Mouse (Mus musculus): ENCODE measurements around the gene Cd200r1.

Cd200r1 gene

DNA sequence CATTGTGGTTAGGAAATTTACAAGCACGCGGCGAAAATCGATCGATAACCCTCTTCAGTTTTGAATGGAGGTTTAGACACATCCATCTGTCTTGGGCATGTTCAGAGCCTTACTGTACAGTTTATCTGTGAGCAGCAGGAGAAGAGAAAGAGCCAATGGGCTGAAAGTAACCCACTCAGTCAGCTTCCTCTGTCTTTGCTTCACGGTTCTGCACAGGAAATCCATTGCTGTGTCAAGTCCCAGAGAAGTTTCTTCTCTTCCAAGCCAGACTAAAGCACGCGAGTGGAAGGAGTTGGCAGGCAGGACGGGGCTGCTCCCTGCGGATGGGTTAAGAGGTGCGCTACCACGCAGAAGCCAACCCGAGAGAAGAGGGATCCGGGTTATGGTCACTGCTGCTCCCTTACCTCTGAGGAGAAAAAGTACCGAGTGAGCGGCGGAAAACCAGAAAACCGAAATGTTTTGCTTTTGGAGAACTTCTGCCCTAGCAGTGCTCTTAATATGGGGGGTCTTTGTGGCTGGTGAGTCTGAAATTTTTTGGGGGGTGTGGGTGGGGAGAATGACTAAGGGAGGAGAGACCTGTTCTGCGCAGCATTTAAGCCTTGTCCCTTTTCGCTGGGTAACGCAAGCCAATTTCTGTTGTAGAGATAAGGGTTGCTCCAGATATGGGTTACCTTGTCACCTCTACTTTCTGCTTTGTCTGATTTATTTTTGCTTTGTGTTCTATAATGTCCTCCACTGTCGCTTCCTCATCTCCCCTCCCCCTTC, at the start of gene Cd200r1:
TSS of gene Cd200r1 (plus strand) at position 182 of the 765 bp plus-strand sequence.
- DNase-seq (ENCODE audit: low read depth, low spot score), result no peak

DNA sequence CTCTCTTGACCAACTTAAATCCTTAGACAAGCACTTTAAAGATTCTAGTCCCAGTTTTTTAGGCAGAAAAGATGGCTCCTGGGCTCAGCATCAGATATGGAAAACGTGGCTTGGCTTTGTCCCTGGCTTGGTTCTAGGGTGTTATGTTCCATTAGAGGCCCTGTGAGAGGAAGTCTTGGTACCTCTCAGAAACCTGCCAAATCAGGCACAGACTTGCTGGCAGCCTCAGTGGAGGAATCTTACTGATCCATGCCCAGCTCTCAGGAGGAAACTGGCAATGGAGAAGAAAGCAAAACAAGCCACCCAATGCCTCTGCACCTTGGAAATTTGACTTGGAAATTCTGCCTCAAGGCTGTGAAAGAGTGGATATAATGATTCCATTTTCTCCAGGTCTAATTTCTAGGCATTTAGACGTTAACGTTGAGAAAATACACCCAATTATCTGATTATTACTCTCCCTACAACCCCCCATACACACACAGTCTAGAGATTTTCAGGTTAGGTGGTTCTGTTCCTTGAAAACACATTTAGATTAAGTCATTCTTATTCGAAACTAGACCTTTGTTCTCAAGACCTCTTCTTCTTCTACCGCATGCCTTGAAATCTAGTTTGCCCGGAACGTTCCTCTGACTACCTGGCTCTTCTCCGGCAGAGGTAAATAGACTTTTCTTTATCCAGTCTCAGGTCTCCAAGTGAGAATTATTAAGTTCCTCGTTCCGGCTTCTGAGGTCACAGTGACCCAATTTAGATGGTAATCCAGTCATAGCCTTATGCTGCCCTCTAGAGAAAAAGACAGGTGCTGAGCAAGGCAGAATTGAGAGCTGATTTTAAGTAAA, 49.0 kb upstream of the Cd200r1 start:
- DNase-seq (ENCODE audit: low read depth, low spot score), result peak; percentile 53

DNA sequence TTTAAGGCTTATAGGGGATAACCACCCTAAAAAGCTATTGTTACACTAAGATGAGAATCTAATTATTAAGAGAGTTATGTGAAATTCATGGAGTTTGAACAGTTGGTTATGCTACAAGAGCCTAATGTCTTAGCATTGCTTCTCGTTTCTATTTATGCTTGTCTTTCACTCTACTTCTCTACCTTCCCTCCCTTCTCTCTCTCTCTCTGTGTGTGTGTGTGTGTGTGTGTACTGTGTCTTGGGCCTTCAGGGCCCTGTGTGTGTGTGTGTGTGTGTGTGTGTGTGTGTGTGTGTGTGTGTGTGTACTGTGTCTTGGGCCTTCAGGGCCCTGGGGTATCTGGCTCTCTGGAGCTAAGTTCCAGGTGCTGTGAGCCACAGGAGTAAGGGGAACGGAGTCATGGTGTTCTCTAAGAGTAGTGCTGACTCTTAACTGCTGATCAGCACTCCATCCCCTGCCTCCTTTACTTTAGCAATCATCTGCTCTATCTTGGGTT, 48.3 kb upstream of the Cd200r1 start:
- no peak for DNase-seq (ENCODE audit: low read depth, low spot score)

DNA sequence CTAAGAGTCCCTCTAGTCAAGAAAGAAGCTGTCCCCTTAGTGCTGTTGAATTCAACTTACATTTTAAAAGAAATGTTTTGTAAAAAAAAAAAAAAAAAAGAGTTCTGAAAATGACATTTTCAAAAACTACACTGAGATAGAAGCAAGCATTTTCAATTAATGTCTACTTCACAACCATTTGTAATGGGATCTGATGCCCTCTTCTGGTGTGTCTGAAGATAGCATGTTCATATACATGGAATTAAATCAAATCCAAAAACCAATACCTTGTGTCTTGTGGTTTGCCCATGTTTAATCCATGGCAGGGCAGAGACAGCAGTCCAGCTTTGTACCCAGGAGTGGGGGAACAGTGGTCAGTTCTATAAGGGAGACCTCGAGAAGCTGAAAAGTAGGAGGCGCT, 47.7 kb upstream of the Cd200r1 start:
- no peak for DNase-seq (ENCODE audit: low read depth, low spot score)

DNA sequence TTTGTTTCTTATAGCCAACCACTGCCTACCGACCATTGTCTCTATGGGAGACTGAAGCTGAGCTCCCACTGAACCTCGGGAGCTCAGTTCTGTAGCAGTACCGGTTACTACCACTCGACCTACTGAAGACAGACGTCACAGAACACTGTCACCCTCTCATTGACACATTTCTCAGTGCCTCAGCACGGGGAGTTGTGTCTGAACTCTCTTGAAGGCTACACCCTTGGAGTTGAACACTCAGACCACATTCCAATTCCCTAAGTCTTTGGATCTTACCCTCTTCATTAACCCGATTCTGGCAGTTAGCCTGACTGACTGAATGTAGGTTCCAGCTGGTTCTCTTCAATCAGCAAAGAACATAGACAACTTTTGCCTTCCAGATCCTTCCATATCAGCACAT, 46.2 kb upstream of the Cd200r1 start:
- peak; percentile 23 for DNase-seq (ENCODE audit: low read depth, low spot score)

DNA sequence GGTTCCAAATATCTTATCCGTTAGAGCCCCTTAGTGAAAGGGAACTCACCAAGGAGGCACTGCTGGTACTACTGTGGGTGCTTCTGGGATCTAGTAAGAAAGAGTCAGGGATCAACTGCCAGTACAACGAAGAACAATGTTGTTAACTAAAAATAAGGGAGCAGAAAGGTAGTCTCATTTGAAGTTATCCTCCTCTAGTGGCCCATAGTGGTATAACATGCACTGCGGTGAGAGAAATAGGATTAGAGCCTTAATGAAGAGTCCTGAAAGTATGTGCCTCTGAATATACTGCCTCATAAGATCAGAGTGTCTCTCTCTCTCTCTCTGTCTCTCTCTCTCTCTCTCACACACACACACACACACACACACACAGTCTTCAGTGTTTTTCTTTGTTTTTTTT, 45.0 kb upstream of the Cd200r1 start:
- peak; percentile 74 for DNase-seq (ENCODE audit: low read depth, low spot score)

DNA sequence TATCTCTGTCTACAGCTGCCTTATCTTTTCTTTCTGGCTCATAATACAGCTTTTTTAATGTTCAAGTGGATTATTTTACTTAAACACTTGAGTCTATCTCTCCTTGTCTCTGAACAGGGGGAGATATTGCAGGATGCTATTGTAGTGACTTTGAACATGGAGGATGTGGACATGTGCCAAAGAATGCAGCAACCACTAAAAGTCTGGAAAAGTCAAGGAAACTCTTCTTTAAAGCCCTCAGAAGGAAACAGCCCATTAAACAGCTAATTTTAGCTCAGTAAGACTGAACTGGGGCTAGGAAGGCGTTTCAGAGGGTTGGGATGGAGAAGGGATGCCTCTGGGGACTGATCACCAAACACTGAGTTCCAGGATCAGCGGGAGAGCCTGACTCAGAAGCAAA, 42.9 kb upstream of the Cd200r1 start:
- no peak for DNase-seq (ENCODE audit: low read depth, low spot score)

DNA sequence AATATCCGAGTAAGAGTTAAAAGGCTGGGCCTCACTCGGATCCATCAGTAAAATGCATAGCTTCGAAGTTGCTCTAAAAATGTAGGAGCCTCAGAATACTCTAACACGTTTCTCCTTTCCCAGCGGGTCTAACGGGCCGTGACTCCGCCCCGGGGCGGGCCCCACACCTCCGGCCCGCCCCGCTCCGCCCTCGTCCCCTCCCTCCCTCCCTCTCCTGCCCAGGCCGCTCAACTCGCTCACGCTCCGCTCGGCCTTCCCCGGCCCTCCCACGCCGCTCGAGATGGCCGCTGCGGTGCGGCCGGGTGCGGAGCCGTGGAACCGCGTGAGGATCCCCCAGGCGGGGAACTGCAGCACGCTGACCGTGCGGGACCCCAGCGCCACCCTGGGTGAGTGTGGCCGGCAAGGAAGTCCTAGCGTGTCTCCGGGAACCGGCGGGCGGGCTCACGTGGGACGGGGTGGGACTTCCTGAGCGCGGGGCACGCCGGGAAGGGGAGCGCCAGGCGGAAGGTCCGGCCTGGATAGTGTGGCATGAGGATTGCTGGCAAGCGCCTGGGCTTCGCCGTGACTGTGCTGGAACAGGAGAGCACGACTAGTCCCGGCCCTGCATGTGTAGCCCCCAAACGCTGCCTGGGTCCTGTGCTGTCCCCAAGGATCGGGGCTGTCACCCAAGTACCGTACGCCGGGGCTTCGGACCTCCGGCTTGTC, 41.3 kb upstream of the Cd200r1 start, which contains the start of gene Nepro:
TSS of gene Nepro (plus strand) at position 219 of the 705 bp plus-strand sequence.
- peak; percentile 85 for DNase-seq (ENCODE audit: low read depth, low spot score)

DNA sequence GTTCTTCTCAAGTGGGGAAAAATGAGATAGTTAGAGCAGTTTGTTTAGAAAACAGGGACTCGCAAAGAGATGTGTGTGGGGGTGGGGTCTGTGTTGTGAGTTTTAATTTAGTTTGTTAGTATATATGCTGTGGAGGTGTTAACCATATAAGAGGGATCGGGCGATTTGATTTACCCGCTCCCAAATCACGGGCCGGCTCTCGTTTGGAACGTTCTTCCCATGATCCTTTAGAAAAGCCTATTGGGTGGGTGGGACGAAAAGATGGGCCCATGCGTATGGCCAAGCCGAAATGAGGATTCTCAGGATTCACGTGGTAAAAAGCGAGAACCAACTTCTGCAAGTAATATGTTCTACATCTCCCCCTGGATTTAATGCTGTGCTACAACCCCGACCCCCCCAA, 40.7 kb upstream of the Cd200r1 start:
- DNase-seq (ENCODE audit: low read depth, low spot score), result peak; percentile 87

DNA sequence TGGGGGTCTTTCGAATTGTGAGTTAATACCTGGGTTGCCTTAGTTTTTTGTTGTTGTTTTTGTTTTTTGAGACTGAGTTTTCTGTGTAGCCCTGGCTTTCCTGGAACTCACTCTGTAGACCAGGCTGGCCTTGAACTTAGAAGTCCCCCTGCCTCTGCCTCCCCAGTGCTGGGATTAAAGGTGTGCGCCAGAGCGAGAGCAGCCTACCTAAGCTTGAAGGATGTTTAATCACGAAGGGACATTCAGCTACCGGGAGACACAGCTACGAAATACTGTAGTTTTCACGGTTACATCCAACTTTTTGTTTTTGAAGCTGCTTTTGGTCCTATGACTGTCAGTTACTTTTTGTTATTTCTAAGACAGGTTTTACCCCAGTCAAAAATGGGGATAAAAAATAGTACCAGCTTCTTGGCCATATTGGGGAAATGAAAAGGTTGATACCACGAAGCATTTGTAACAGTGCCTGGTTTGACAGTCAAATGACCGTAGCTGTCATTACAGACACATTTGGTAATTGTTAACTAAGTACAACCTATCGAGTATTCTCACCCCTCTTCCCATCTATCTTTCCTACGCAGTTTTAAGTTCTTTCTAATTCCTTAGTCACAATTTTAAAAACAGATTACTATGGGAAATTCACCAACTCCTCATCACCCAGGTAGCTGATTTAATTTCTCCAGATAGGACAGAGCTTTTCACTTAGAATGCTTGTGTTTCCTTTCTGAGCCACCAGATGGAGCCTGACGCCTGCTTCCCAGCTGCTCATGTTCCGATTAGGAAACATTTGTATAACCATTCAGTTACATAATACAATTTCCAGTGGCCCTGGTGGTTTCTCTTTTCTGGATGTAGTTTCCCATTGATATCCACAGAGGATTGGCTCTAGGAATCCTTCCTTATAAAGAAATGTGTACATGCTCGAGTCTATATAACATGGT, 40.0 kb upstream of the Cd200r1 start:
- peak; percentile 76 for DNase-seq (ENCODE audit: low read depth, low spot score)

DNA sequence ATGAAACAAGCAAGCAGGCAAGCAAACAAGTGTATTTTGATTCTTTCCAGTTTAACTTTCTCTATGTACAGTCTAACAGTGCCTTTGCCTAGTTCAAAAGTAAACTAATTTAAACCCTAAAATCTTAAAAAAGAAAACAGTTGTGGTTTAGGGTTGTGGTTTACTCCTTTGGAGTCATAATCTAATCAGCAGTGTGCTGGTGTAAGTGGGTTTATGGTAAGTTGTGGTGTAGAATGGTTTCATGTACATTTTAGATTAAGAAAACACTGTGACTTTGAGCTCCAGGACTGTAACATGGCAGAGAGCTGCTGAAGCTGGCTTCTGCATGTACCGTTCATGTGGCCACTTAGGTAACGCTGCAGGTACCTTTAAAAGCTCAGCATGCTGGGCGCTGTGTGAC, 38.0 kb upstream of the Cd200r1 start:
- DNase-seq (ENCODE audit: low read depth, low spot score), result no peak

DNA sequence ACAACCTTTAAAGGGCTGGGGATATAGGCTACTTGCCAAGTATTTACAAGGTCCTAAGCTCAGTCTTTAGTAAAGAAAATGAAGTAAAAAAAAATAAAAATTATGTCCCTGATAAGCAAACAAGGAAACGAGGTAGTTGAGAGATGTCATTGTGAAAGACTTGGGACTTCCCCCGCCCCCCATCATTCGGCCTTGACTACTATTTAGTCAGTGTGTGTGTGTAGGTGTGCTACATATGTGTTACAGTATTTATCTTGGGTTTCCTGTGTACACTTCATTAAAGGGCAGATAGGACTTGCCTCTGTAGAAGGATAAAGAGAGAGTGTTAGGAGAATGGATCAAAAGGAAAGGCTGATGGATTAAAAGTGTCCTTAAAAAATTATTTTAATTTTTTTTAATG, 31.5 kb upstream of the Cd200r1 start:
- no peak for DNase-seq (ENCODE audit: low read depth, low spot score)

DNA sequence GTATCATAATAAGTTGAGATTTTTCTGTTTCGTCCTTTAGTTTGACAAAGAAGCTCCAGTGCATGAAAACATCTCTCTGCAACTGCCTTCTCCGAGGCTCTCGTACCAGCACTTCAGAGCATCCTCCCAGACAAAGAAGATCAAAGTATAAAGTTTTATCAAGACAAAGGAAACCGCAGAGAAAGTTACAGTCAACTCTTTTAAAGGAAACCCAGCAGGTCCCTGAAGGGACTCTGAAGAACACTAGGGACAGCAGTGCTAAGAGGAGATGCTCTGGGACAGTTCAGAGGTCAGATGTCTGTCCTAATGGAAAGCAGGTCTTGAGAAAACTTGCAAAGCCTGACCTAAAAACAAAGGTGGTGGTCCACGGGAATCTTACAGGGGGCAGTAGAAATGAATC, 29.9 kb upstream of the Cd200r1 start:
- DNase-seq (ENCODE audit: low read depth, low spot score), result no peak

DNA sequence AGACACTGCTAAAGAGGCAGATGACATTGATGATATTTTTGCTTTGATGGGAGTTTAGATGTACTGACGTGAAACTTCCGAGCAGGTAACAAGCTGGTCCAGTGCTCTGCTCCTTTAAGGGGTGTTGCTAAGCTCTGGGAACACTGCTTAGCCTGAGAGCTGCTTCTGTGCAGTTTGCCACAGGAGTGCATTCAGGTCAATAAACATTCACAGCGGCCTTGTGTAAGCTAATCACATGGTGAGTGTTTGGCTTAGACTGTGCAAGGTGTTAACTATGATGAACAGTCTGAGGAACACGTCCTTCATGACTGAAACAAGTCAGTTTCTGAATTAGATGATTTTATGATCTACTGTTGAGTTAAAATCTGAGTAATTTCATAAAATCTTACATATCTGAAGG, 29.4 kb upstream of the Cd200r1 start:
- DNase-seq (ENCODE audit: low read depth, low spot score), result no peak

DNA sequence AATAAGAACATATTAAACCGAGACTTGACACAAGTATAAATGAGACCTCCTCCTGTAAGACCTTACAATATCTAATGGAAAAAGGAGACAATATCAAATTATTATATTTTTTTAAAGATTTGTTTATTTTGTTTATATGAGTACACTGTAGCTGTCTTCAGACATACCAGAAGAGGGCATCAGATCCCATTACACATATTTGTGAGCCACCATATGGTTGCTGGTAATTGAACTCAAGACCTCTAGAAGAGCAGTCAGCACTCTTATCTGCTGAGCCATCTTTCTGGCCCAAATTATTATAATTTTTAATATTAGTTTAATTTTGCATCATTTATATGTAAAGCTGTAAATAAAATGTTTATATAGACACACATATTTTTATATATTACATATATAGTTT, 22.8 kb upstream of the Cd200r1 start:
- DNase-seq (ENCODE audit: low read depth, low spot score), result no peak

DNA sequence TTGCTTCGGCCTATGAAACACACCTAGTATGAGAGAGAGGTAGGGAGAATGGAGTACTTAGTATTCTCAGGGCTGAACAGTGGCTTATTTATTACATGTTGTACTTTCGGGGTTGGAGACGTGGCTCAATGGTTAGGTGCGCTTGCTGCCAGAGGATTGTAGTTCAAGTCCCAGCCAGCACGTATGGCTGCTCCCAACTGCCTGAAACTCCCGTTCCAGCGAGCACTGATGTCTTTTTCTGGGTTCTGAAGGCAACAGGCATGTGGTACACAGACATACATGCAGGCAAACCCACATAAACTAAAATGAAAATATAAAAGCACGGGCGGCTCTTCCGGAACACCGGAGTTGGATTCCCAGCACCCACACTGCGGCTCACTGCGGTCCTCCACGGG, 20.1 kb upstream of the Cd200r1 start:
- peak; percentile 23 for DNase-seq (ENCODE audit: low read depth, low spot score)

DNA sequence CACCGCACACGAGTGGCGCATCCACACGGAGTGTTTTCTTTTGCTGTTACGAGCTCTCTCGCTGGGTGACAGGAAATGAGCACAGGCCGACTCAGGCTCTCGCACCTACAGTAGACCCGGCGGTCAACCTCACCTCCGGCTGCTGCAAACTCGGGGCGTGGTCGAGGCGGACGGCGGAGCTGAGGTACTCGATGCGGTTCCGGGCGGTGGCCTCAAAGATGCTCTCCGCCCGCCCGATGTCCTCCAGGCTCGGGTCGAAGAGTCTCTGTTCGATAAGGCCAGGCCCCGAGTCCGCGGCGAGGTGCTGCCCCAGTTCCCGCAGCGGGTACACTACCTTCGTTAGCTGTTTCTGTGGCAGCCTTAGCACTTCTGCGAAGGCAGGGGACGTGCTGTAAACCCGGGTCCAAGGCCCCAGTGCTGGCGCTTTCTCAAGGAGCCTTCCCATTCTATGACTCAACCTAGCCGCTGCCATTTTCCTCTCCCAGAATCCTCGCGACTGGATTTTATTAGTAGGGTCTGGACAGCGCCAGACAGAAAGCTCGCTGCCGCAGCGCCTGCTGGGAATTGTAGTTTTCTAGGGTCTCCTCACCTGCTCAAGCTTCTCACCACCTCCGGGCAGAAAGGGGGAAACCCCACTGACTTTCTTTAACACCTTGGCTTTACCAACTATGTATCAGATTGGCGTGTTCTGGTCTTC, 19.5 kb upstream of the Cd200r1 start, which contains the start of gene Gtpbp8:
TSS of gene Gtpbp8 (minus strand) at position 498 of the 697 bp plus-strand sequence.
- peak; percentile 88 for DNase-seq (ENCODE audit: low read depth, low spot score)

DNA sequence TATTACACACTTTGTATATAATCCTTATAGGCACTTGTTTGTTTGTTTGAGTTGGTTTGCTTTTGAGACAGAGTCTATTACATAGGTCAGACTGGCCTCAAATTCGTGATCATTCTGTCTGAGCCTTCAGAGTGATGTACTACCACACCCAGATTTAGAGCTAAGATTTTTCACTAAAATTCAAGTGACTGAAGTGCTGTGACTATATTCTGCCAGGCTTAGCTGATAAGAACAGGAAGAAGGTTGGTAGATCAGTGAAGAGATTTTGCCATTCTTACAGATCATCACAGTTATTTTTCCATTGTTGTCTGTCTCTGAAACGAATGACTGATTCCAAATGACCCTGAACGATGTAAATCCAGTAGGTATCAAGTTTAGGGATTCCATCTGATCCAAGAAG, 17.5 kb upstream of the Cd200r1 start:
- DNase-seq (ENCODE audit: low read depth, low spot score), result no peak

DNA sequence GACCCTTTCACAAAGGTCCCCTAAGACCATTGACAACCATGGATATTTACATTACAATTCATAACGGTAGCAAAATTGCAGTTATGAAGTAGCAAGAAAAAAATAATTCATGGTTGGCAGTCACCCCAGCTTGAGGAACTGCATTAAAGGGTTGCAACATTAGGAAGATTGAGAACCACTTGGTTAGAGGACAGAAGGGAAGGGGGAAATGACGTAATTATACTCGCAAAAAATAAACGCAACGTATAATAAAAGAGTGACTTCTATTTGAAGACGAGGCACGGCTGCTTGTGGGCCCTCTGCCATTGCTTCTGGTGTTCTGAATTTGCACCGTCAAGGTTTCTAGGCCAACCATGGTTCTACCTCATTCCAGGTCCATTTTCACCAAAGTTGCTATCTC, 7.8 kb upstream of the Cd200r1 start:
- DNase-seq (ENCODE audit: low read depth, low spot score), result no peak

DNA sequence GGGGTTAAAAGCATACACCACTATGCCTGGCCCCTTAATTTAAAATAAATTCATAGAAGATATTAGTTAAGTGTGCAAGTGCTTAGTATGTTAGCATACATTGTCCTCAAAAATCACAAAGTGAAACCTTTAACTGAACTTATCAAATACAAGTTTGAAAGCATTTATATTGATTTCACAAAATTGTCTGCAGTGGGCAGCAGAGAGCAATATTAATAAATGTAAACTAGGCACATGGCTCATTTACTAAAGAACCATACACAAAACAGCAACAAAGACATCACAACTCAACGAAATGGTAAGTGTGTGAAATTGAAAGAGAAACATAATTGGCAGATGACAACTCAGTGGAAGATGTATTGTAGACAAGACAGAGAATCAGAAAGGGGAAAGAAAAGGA, 3.7 kb upstream of the Cd200r1 start:
- no peak for DNase-seq (ENCODE audit: low read depth, low spot score)

Data from ES-CJ7 (cell line).